Mouse (Mus musculus): ENCODE measurements around the gene Gm10181.
"Not testable (repeated sequence)": the region's sequence is repeated elsewhere in the genome, so short reads cannot be mapped to it uniquely, and the experiment has no call there.

Gm10181 gene

DNA sequence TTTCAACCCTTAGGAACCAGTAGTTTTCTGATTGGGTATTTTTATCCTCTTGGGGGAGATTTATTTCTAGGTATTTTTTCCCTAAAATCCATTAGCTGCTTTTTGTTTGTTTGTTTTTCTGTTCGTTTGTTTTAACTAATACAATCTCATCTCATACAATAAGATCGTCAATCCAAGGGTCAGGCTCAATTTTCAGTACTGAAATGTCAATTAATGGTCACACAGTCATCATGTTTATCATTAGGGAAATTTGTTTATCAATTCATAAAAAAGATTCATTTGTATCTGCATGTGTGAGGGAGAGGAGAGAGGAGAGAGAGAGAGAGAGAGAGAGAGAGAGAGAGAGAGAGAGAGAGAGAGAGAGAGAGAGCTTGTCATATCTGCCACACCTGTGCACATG, at the start of gene Gm10181:
TSS of gene Gm10181 (plus strand) at position 301 of the 400 bp plus-strand sequence.
- DNase-seq (ENCODE audit: low spot score in 2 of 2) = no peak

- peak; percentile 5 to 10 for DNase-seq (ENCODE audit: low spot score in 2 of 2)
Observed at GRCm38 (mm10) chr9:25041665-25042064, 47.6 kb upstream of the Gm10181 start.

DNA sequence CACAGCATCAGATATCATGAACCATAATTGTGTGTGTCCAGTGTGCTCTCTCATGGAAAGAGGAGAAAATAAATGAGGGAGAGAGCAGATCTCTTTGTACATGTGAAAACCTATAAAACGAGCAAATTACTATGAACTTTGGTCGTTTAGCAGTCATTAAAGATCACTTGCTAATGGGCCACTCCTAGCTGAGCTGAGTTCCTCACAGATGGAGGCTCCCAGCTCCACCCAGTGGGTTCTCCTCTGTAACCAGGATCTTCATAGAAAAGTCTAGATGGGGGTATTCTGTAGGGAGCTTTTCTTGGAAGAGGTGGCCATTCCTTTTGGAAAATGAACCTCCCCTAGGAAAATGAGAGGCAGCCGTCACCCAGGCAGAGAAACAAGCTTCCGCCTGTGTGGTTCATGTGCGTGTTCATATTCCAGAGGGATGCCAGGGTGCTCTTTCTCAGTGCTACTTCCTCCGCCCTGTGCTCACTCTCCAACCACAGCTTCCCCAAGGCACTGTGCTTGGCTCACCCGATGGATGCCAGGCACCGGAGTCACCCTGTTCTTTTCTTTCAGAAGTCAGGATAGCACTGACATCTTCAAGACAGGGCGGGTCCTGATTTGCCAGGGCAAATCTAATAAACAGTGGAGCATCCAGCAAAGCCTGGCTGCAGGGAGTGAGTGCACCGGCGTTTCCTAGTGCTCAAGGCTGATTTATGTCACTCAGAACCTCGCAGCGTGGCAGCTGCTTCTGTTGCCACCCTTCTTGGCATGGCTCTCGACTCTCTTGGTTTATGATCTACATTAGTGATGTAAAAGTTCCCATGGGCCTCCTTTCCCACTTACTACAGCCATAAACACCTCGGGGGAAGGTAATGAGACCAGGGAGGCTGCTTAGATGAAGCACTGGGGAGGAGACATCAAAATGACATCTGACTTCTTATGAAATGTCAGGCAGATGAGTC, 46.8 kb upstream of the Gm10181 start:
- DNase-seq (ENCODE audit: low spot score in 2 of 2) = no peak

- no peak for DNase-seq (ENCODE audit: low spot score in 2 of 2)
Observed at GRCm38 (mm10) chr9:25044325-25044724, 44.9 kb upstream of the Gm10181 start.

DNA sequence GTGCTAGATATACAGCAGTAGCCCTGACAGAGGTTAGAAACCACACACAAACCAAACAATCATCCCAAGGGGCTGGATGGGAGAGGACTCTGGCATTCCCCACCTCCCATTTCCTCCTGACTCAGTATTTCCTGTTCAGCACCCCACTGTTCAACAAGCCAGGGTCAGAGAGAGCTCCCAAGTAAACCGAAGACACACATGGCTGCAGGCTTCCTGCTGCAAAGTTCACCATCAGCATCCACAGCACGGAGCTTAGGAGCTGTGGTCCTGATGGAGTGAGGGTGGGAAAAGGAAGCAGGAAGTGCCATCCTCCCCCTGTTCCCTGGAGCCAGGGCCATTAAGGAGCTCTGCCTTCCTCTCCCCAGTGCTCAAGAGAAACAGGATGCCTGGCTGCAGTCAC, 40.9 kb upstream of the Gm10181 start:
- no peak for DNase-seq (ENCODE audit: low spot score in 2 of 2)

DNA sequence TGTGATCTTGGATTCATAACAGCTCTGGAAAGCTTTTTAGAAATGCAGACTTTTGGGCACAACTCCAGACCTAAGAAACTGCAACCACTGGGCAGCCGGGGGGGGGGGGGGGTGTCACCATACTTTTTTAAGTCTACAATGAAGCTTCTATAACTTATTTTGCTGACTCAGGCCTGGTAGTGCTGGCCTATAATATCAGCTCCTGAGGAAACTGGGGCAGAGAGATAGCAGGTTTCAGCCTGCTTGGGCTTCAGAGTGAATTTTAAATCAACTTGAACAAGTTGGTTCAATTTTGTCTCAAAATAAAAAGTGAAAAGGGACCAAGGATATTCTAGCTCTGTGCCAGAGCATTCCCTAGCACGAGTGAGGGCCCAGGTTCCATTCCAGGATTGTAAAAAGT, 40.3 kb upstream of the Gm10181 start:
- DNase-seq (ENCODE audit: low spot score in 2 of 2) = no peak

DNA sequence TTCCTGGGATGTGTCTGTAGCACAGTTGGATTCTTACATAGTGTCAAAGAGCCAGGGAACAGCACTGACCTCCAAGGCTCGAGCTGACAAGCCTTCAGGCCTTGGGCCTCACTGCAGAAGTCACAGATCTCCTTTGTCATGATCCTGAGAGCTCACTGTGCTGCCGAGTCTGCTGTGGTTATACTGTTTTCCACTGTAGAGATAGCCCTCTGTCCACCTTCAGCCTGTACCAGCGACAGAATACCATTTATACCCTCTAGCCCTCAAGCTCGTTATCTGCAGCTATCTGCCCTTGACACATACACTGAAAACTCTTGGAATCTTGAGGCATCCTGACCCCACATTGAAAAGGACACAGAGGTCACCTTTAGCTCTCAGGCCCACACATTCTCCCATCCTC, 37.3 kb upstream of the Gm10181 start:
- no peak for DNase-seq (ENCODE audit: low spot score in 2 of 2)

DNA sequence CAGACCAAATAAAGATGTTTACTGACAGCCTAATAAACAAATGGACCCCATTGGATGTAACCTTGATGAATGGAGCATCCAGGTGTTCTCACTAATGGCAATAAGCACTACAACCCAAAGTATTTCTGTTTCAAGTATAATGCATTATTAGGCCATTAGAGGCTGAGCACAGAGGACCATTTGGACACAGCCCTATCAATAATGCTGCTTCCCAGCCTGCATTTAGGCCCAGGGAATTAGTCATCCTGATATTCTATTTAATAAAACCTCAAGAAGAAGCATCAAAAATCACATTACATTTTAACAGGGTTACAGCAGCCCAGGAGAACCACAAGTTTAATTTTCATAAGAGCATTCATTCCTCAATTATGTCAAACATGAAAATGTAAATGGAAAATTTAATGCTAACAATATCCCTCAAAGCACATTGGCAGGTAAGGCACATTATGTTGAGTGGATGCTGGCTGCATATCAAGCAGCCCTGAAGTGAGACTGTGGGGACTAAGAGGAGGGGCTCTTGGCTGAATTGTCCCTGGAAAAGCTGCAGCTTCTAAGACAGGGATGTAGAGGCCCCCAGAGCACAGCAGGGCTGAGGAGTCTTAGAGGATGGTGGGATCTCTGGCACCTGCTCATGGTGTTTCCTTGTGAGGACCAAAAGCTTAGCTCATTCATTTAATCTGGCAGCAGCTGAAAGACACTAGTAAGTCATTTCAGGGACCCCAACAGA, 33.4 kb upstream of the Gm10181 start:
- no peak for DNase-seq (ENCODE audit: low spot score in 2 of 2)

- DNase-seq (ENCODE audit: low spot score in 2 of 2) = no peak
Observed at GRCm38 (mm10) chr9:25058726-25059125, 30.5 kb upstream of the Gm10181 start.

DNA sequence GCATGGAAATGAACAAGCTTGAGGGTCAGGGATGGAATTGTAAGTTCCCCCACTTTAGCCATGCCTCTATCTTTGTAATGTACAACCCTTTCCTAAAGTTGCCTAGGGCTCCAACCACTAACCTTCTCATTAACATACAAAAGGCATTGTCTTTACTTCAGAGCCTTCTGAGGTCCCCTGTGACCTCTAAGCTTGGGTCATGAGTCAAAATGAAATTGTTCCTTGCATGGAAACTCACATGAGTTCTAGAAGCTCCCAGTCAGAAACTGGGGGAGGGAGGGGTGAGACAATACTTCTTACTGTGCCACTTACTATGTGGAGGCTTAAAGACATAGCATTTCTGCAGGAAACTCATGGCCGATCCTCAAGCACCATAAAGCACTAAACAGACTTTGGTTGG, 16.6 kb upstream of the Gm10181 start:
- DNase-seq (ENCODE audit: low spot score in 2 of 2) = no peak

GRCm38 (mm10) chr9:25075977-25076376, 13.2 kb upstream of the Gm10181 start:
- DNase-seq (ENCODE audit: low spot score in 2 of 2) = no peak

DNA sequence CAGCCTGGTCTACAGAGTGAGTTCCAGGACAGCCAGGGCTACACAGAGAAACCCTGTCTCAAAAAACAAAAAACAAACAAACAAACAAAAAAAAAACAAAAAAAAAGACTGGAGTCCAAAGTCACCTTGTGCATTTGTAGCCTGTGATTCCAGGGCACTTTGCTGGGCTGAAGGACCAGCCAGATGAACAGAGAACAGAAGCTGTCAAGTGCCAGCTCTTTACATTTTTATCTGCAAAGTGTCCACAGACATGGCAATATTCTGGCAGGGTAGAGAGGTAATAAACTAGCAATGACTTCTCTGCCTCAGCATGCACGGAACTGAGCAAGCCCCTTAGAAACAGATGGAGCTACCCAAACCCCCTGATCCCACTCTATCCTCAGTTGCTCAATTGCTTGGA, 12.7 kb upstream of the Gm10181 start:
- no peak for DNase-seq (ENCODE audit: low spot score in 2 of 2)

- no peak for DNase-seq (ENCODE audit: low spot score in 2 of 2)
Observed at GRCm38 (mm10) chr9:25090853-25091252, 1.6 kb downstream of the Gm10181 start.

- no peak for DNase-seq (ENCODE audit: low spot score in 2 of 2)
Observed at GRCm38 (mm10) chr9:25102881-25103280, 13.7 kb downstream of the Gm10181 start.

DNA sequence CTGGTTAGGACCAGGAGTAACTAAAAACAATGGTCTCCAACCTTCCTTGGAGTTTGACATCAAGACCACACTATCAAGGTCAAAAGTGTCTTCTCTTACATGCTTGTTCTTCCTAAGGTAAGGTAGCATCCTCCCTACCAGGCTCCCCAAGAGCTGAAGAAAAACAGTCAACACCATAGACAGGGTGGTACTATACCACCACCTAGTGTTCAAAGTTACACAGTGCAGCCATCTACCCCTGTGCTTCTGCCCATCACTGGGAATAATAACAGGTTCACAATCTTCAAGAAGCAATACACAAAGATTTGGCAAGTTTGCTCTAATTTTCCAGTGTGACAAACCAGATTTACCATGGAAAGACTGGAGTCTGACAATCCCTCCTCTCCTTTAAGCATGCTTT, 15.4 kb downstream of the Gm10181 start:
- peak; percentile 34 to 36 for DNase-seq (ENCODE audit: low spot score in 2 of 2)

- not testable (repeated sequence) for DNase-seq (ENCODE audit: low spot score in 2 of 2)
Observed at GRCm38 (mm10) chr9:25123590-25123989, 34.4 kb downstream of the Gm10181 start.

DNA sequence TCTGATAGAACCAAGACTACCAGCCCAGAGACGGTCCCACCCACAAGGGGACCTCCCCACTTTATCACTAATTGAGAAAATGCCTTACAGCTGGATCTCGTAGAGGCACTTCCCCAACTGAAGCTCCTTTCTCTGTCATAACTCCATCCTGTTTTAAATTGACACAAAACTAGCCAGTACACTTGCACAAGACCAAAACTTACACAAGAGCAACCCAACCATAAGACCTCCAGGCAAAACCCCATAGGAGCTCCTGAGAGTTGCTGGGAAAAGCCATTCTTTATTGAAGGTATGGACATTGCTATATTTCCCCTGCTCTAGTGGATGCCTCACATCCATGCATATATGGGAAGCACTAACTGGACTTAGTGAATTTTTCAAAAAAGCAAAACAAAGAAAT, 34.8 kb downstream of the Gm10181 start:
- DNase-seq (ENCODE audit: low spot score in 2 of 2) = no peak

DNA sequence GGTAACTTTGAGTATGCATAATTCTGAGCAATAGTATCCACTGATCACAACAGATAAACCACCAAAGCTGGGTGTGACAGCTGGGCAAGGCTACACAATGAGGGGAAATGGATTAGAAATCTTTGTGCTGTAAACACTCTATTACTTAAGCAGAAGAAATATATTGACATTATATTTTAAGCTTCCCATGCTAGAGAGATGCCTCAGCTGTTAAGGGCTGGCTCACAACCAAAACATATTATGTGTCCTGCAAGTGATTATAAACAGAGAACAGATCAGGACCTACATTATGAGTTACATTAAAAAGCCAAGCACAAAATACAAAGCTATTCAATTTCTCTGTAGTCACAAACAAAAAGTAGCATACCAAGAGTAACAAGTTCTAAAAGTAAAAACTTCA, 43.0 kb downstream of the Gm10181 start:
- DNase-seq (ENCODE audit: low spot score in 2 of 2) = no peak

DNA sequence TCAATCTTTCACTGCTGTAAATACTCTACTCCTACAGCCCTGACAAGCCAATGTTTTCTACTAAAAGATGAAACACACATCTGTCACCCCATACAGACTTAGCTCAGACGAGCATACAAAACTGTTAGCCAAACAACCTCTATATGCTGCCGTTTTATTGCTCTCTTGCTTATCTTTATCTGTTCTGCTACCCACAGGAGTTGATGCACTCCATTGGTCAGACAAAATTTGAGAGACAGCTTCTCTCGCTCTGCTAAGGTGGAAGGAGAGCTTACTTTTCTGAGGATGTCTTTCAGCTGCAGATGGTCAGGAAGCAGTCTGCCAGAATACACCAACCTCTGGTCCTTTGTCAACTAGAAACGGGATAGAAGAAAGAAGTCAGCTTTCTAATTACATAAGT, 43.7 kb downstream of the Gm10181 start:
- no peak for DNase-seq (ENCODE audit: low spot score in 2 of 2)

- no peak for DNase-seq (ENCODE audit: low spot score in 2 of 2)
Observed at GRCm38 (mm10) chr9:25138900-25139299, 49.7 kb downstream of the Gm10181 start.

Measured in natural killer cell, adult 2 months (primary cell).